Comparison of ENCODE assay signal across 24 mouse cellular contexts in the genomic region with DNA sequence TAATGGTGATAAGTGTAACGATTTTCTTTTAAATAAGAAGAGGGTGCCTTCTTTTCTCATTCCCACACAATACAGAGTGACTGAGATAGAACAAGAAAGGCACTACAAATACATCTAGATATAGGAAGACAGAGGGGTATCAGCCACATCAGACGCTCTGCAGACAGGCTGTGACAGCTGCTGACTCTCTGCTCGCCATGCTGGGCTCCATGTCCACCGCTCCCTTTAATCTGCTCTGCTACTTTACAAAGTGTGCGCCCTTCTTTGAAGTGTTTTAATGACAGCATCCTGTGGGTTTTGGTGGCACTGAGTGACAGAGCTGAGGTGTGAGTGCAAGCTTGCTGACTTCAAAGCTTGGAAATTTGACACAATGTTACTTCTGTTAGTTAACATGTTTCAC.
DNase-seq lines count a peak whose midpoint lies in the region; ATAC-seq and TF ChIP-seq lines count a peak whose summit lies in the region.
"Had no signal": no experiment of that assay in that cellular context is flagged by ENCODE, and none has a peak within 500 bp of the region (broad histone marks: within the 10 kb centered on the region; RNA-seq: fewer than 3 reads in every experiment).

No protein-coding gene starts in this region.

- H3K79me3 ChIP-seq in C2C12 (ENCODE audit: low read depth) = no peaks in the 10 kb centered on the region

- no peak overlapping the region for H3K27ac ChIP-seq in forebrain, embryonic 14.5 days (ENCODE audit: low read depth, low read length)
- H3K27ac ChIP-seq in forebrain, embryonic 15.5 days (replicated peaks) = no peak overlapping the region
- no peak overlapping the region for H3K27ac ChIP-seq in limb, embryonic 10.5 days
- H3K27ac ChIP-seq: embryonic facial prominence, embryonic 13.5 days; embryonic facial prominence, embryonic 15.5 days; forebrain, embryonic 10.5 days; forebrain, embryonic 12.5 days had no signal

- TF ChIP-seq CTCF in C2C12 (IDR thresholded peaks at IDR 0.05; ENCODE audit: control insufficient read depth, insufficient read depth, insufficient read length) = no peak

- no peaks in the 10 kb centered on the region for H3K27me3 ChIP-seq in forebrain, embryonic 14.5 days (replicated peaks; ENCODE audit: control insufficient read depth, insufficient read depth, low read length)
- H3K27me3 ChIP-seq in forebrain, embryonic 15.5 days = no peaks in the 10 kb centered on the region
- H3K27me3 ChIP-seq in C2C12 (ENCODE audit: control insufficient read depth, insufficient read depth, insufficient read length) (no peaks in the 10 kb centered on the region), myocyte (ENCODE audit: control insufficient read depth, insufficient read depth, insufficient read length) (no peaks in the 10 kb centered on the region)
- H3K27me3 ChIP-seq in limb, embryonic 10.5 days (ENCODE audit: low read depth, poor library complexity, severe bottlenecking) = no peaks in the 10 kb centered on the region
- H3K27me3 ChIP-seq: embryonic facial prominence, embryonic 13.5 days; embryonic facial prominence, embryonic 15.5 days; forebrain, embryonic 12.5 days; Patski had no signal

- TF ChIP-seq POLR2A in myocyte (IDR thresholded peaks at IDR 0.05; ENCODE audit: insufficient read length, low read depth) = no peak

- H3K9ac ChIP-seq in forebrain, embryonic 14.5 days (ENCODE audit: low read length) = no peak overlapping the region
- H3K9ac ChIP-seq in forebrain, embryonic 15.5 days (replicated peaks) = no peak overlapping the region
- H3K9ac ChIP-seq: embryonic facial prominence, embryonic 13.5 days; embryonic facial prominence, embryonic 15.5 days; forebrain, embryonic 12.5 days had no signal

- no peak for ATAC-seq in forebrain, embryonic 14.5 days
- ATAC-seq in forebrain, embryonic 15.5 days (replicated peaks) = no peak
- ATAC-seq: activated CD4-positive, CD25-positive, alpha-beta regulatory T cell, adult 4 months; forebrain, embryonic 16.5 days; Patski had no signal

- WGBS in forebrain, embryonic 14.5 days = 73% methylated on average over 5 of the region's 5 CpGs
- 66% methylated on average over 5 of the region's 5 CpGs for WGBS in forebrain, embryonic 15.5 days
- 32% methylated on average over 5 of the region's 5 CpGs for WGBS in limb, embryonic 10.5 days

- peak; percentile 17 for DNase-seq in forebrain, embryonic 14.5 days (ENCODE audit: low spot score)
- DNase-seq in limb, embryonic 10.5 days (ENCODE audit: low spot score) = no peak
- DNase-seq: adrenal gland, adult 8-10 months; adrenal gland, postnatal 14 days; adrenal gland, postnatal 36 days; B cell, adult 2 months; cerebellum, adult 11 months; cerebellum, adult 18-20 months; cerebellum, adult 8-10 months; cerebellum, adult 9-11 months; cerebellum, postnatal 14 days; cerebellum, postnatal 36 days; embryo, embryonic 11 days had no signal

- no peaks in the 10 kb centered on the region for H3K36me3 ChIP-seq in forebrain, embryonic 14.5 days (ENCODE audit: control insufficient read depth, insufficient read depth, low read length)
- no peaks in the 10 kb centered on the region for H3K36me3 ChIP-seq in forebrain, embryonic 15.5 days
- H3K36me3 ChIP-seq in C2C12 (ENCODE audit: control insufficient read depth, insufficient read depth) (no peaks in the 10 kb centered on the region), myocyte (ENCODE audit: control insufficient read depth, insufficient read depth) (no peaks in the 10 kb centered on the region)
- no peaks in the 10 kb centered on the region for H3K36me3 ChIP-seq in limb, embryonic 10.5 days
- H3K36me3 ChIP-seq: embryonic facial prominence, embryonic 13.5 days; embryonic facial prominence, embryonic 15.5 days; forebrain, embryonic 10.5 days; forebrain, embryonic 12.5 days had no signal

- H3K4me1 ChIP-seq in forebrain, embryonic 14.5 days (ENCODE audit: control insufficient read depth, insufficient read depth, low read length) = no peaks in the 10 kb centered on the region
- H3K4me1 ChIP-seq in forebrain, embryonic 15.5 days = no peaks in the 10 kb centered on the region
- H3K4me1 ChIP-seq in limb, embryonic 10.5 days = peaks cover 7% of the 10 kb centered on the region
- H3K4me1 ChIP-seq: embryonic facial prominence, embryonic 13.5 days; embryonic facial prominence, embryonic 15.5 days; forebrain, embryonic 10.5 days; forebrain, embryonic 12.5 days had no signal

- H3ac ChIP-seq in C2C12 (ENCODE audit: control insufficient read depth, insufficient read length, low read depth) (no peak overlapping the region), myocyte (ENCODE audit: control insufficient read depth, insufficient read length) (no peak overlapping the region)

- H3K4me3 ChIP-seq in forebrain, embryonic 14.5 days (ENCODE audit: low read depth, low read length) = no peak overlapping the region
- H3K4me3 ChIP-seq in forebrain, embryonic 15.5 days = no peak overlapping the region
- H3K4me3 ChIP-seq in C2C12 (ENCODE audit: insufficient read depth, poor library complexity, severe bottlenecking) = no peak overlapping the region
- no peak overlapping the region for H3K4me3 ChIP-seq in myocyte
- no peak overlapping the region for H3K4me3 ChIP-seq in limb, embryonic 10.5 days
- H3K4me3 ChIP-seq: embryonic facial prominence, embryonic 13.5 days; embryonic facial prominence, embryonic 15.5 days; erythroblast, embryonic 14.5 days; forebrain, embryonic 10.5 days; forebrain, embryonic 12.5 days had no signal

- no peaks in the 10 kb centered on the region for H3K79me2 ChIP-seq in C2C12 (ENCODE audit: control insufficient read depth, insufficient read depth)
- no peaks in the 10 kb centered on the region for H3K79me2 ChIP-seq in myocyte (ENCODE audit: control insufficient read depth, insufficient read depth)

- no peak overlapping the region for H3K4me2 ChIP-seq in forebrain, embryonic 14.5 days (ENCODE audit: low read length)
- no peak overlapping the region for H3K4me2 ChIP-seq in forebrain, embryonic 15.5 days (replicated peaks)
- no peak overlapping the region for H3K4me2 ChIP-seq in myocyte (ENCODE audit: low read depth)
- H3K4me2 ChIP-seq: embryonic facial prominence, embryonic 13.5 days; embryonic facial prominence, embryonic 15.5 days; forebrain, embryonic 12.5 days had no signal

- no peaks in the 10 kb centered on the region for H3K9me3 ChIP-seq in forebrain, embryonic 14.5 days (replicated peaks; ENCODE audit: control insufficient read depth, low read length)
- no peaks in the 10 kb centered on the region for H3K9me3 ChIP-seq in forebrain, embryonic 15.5 days
- H3K9me3 ChIP-seq in limb, embryonic 10.5 days (replicated peaks) = no peaks in the 10 kb centered on the region
- H3K9me3 ChIP-seq: embryonic facial prominence, embryonic 13.5 days; embryonic facial prominence, embryonic 15.5 days; forebrain, embryonic 10.5 days; forebrain, embryonic 12.5 days had no signal

TF ChIP-seq in C2C12, 6 proteins besides CTCF, POLR2A, EP300 and RAD21:
- no peak for TF ChIP-seq FOSL1 (IDR thresholded peaks at IDR 0.05; ENCODE audit: insufficient read depth, low read length, poor library complexity, severe bottlenecking)
- peak; percentile 39 for TF ChIP-seq MYOD1 (IDR thresholded peaks at IDR 0.05; ENCODE audit: control insufficient read depth, insufficient read length, low read depth)

TF ChIP-seq in myocyte, 11 proteins besides CTCF, POLR2A, EP300 and RAD21:
- TF ChIP-seq SRF (IDR thresholded peaks at IDR 0.05; ENCODE audit: control insufficient read depth, insufficient read length, low read depth) (no peak), CEBPB (IDR thresholded peaks at IDR 0.05; ENCODE audit: insufficient read depth, poor library complexity, severe bottlenecking) (no peak), USF1 (IDR thresholded peaks at IDR 0.05; ENCODE audit: low read depth) (no peak), TCF3 (IDR thresholded peaks at IDR 0.05; ENCODE audit: insufficient read length, low read depth) (no peak), POLR2AphosphoS2 (IDR thresholded peaks at IDR 0.05; ENCODE audit: insufficient read length, low read depth) (no peak), MYOD1 (IDR thresholded peaks at IDR 0.05; ENCODE audit: control insufficient read depth in 1 of 3, insufficient read length in 2 of 3, low read depth in 2 of 3) (peak in 2 of 3 experiments; percentile 83 to 86), MYOG (IDR thresholded peaks at IDR 0.05; ENCODE audit: control insufficient read depth in 1 of 3, insufficient read depth in 1 of 3, insufficient read length in 2 of 3, low read depth in 2 of 3) (no peak)
